Mouse (Mus musculus): ENCODE data around the gene Khdc3. TPM values are rescaled to one million over a fixed set of nuclear protein-coding genes. Genes with fewer than 3 reads are reported as not detected.
"Not testable (repeated sequence)": the region's sequence is repeated elsewhere in the genome, so short reads cannot be mapped to it uniquely, and the experiment has no call there.

The Khdc3 gene
- total and polyA plus RNA-seq, 2 experiments from 2014 or later, result 0.08 TPM; not detected in 1

- WGBS, result under 1% methylated on average over 64 of the region's 64 CpGs
- TF ChIP-seq CTCF (IDR thresholded peaks at IDR 0.05; ENCODE audit: low read depth), result no peak
- DNase-seq (peak; percentile 92), ATAC-seq (peak; percentile 100)
- H3K27me3 ChIP-seq (ENCODE audit: insufficient read depth, low read length), result 0 out of 2 replicates have a peak, but pooled peaks cover 4% of the 10 kb centered on the region
- no peaks in the 10 kb centered on the region for H3K9me3 ChIP-seq (ENCODE audit: low read length)
- H3K4me2 ChIP-seq (ENCODE audit: low read depth), result peak within 1 kb of the TSS; percentile 74
- H3K4me1 ChIP-seq (ENCODE audit: insufficient read depth), result peaks cover 6% of the 10 kb centered on the region
- H3K36me3 ChIP-seq (ENCODE audit: insufficient read depth), result peaks cover 21% of the 10 kb centered on the region
- H3K9ac ChIP-seq, result peak within 1 kb of the TSS; percentile 78
- H3K27ac ChIP-seq (ENCODE audit: low read depth, low read length), result peak within 1 kb of the TSS; percentile 76
- H3K4me3 ChIP-seq (ENCODE audit: low read depth, low read length), result peak within 1 kb of the TSS; percentile 89
These were observed 11.6 kb downstream of the Khdc3 start, which contains the start of gene Rsl24d1 for GRCm38 (mm10) chr9:73112919-73113906. Gene Rsl24d1, plus strand, starts transcription at chr9:73113426.

GRCm38 (mm10) chr9:73116704-73117103, 15.1 kb downstream of the Khdc3 start:
- H3K27me3 ChIP-seq (ENCODE audit: insufficient read depth, low read length); H3K4me1 ChIP-seq (ENCODE audit: insufficient read depth); ATAC-seq; H3K27ac ChIP-seq (ENCODE audit: low read depth, low read length); H3K4me2 ChIP-seq (ENCODE audit: low read depth); H3K9ac ChIP-seq; H3K4me3 ChIP-seq (ENCODE audit: low read depth, low read length); DNase-seq; H3K9me3 ChIP-seq (ENCODE audit: low read length): not testable (repeated sequence)
- peaks cover 45% of the 10 kb centered on the region for H3K36me3 ChIP-seq (ENCODE audit: insufficient read depth)
- 84% methylated on average over 6 of the region's 6 CpGs for WGBS

GRCm38 (mm10) chr9:73118012-73118411, 16.4 kb downstream of the Khdc3 start:
- H3K9ac ChIP-seq, result no peak overlapping the region
- 0 out of 2 replicates have a peak, but pooled peaks have one; percentile 40 for TF ChIP-seq CTCF (IDR thresholded peaks at IDR 0.05; ENCODE audit: low read depth)
- H3K27me3 ChIP-seq (ENCODE audit: insufficient read depth, low read length), result no peaks in the 10 kb centered on the region
- H3K36me3 ChIP-seq (ENCODE audit: insufficient read depth), result peaks cover 51% of the 10 kb centered on the region
- ATAC-seq, result no peak
- peaks cover 6% of the 10 kb centered on the region; the same call in 1 of the 2 replicates for H3K4me1 ChIP-seq (ENCODE audit: insufficient read depth)
- H3K4me3 ChIP-seq (ENCODE audit: low read depth, low read length), result no peak overlapping the region
- H3K4me2 ChIP-seq (ENCODE audit: low read depth), result no peak overlapping the region
- WGBS, result 84% methylated on average over 4 of the region's 4 CpGs
- no peaks in the 10 kb centered on the region for H3K9me3 ChIP-seq (ENCODE audit: low read length)
- no peak overlapping the region for H3K27ac ChIP-seq (ENCODE audit: low read depth, low read length)
- DNase-seq, result no peak

GRCm38 (mm10) chr9:73121735-73122134, 20.1 kb downstream of the Khdc3 start:
- Histone ChIP-seq H3K9ac (no peak overlapping the region), H3K9me3 (ENCODE audit: low read length) (no peaks in the 10 kb centered on the region), H3K27ac (ENCODE audit: low read depth, low read length) (no peak overlapping the region), H3K4me2 (ENCODE audit: low read depth) (no peak overlapping the region), H3K27me3 (ENCODE audit: insufficient read depth, low read length) (no peaks in the 10 kb centered on the region), H3K36me3 (ENCODE audit: insufficient read depth) (peaks cover 70% of the 10 kb centered on the region), H3K4me3 (ENCODE audit: low read depth, low read length) (no peak overlapping the region), H3K4me1 (ENCODE audit: insufficient read depth) (no peaks in the 10 kb centered on the region)
- ATAC-seq (peak; percentile 78), DNase-seq (peak; percentile 33)
- TF ChIP-seq CTCF (IDR thresholded peaks at IDR 0.05; ENCODE audit: low read depth), result peak; percentile 69
- 74% methylated on average over 8 of the region's 8 CpGs for WGBS

- no peak for DNase-seq
- Histone ChIP-seq H3K9me3 (ENCODE audit: low read length) (no peaks in the 10 kb centered on the region), H3K27me3 (ENCODE audit: insufficient read depth, low read length) (no peaks in the 10 kb centered on the region), H3K4me3 (ENCODE audit: low read depth, low read length) (no peak overlapping the region), H3K27ac (ENCODE audit: low read depth, low read length) (no peak overlapping the region), H3K9ac (no peak overlapping the region), H3K4me1 (ENCODE audit: insufficient read depth) (no peaks in the 10 kb centered on the region), H3K36me3 (ENCODE audit: insufficient read depth) (peaks cover 63% of the 10 kb centered on the region), H3K4me2 (ENCODE audit: low read depth) (no peak overlapping the region)
- no peak for TF ChIP-seq CTCF (IDR thresholded peaks at IDR 0.05; ENCODE audit: low read depth)
- no peak for ATAC-seq
- 93% methylated on average over 8 of the region's 8 CpGs for WGBS
These were observed 23.5 kb downstream of the Khdc3 start for GRCm38 (mm10) chr9:73125043-73125570.

- 90% methylated on average over 2 of the region's 2 CpGs for WGBS
- Histone ChIP-seq H3K36me3 (ENCODE audit: insufficient read depth) (peaks cover 42% of the 10 kb centered on the region), H3K9ac (no peak overlapping the region), H3K9me3 (ENCODE audit: low read length) (no peaks in the 10 kb centered on the region), H3K4me3 (ENCODE audit: low read depth, low read length) (no peak overlapping the region), H3K4me1 (ENCODE audit: insufficient read depth) (no peaks in the 10 kb centered on the region), H3K27ac (ENCODE audit: low read depth, low read length) (no peak overlapping the region), H3K4me2 (ENCODE audit: low read depth) (no peak overlapping the region), H3K27me3 (ENCODE audit: insufficient read depth, low read length) (no peaks in the 10 kb centered on the region)
- no peak for DNase-seq
- ATAC-seq, result no peak
- no peak for TF ChIP-seq CTCF (IDR thresholded peaks at IDR 0.05; ENCODE audit: low read depth)
These were observed 25.8 kb downstream of the Khdc3 start for GRCm38 (mm10) chr9:73127457-73127856.

- Histone ChIP-seq H3K27me3 (ENCODE audit: insufficient read depth, low read length) (no peaks in the 10 kb centered on the region), H3K9ac (no peak overlapping the region), H3K9me3 (ENCODE audit: low read length) (no peaks in the 10 kb centered on the region), H3K27ac (ENCODE audit: low read depth, low read length) (no peak overlapping the region), H3K4me2 (ENCODE audit: low read depth) (no peak overlapping the region), H3K4me3 (ENCODE audit: low read depth, low read length) (no peak overlapping the region), H3K36me3 (ENCODE audit: insufficient read depth) (peaks cover 32% of the 10 kb centered on the region), H3K4me1 (ENCODE audit: insufficient read depth) (no peaks in the 10 kb centered on the region)
- DNase-seq (no peak), ATAC-seq (no peak)
- 77% methylated on average over 8 of the region's 8 CpGs for WGBS
- no peak for TF ChIP-seq CTCF (IDR thresholded peaks at IDR 0.05; ENCODE audit: low read depth)
These were observed 28.2 kb downstream of the Khdc3 start for GRCm38 (mm10) chr9:73129875-73130274.
